Mouse (Mus musculus): Measurements from ENCODE around the gene Blzf1.

DNA sequence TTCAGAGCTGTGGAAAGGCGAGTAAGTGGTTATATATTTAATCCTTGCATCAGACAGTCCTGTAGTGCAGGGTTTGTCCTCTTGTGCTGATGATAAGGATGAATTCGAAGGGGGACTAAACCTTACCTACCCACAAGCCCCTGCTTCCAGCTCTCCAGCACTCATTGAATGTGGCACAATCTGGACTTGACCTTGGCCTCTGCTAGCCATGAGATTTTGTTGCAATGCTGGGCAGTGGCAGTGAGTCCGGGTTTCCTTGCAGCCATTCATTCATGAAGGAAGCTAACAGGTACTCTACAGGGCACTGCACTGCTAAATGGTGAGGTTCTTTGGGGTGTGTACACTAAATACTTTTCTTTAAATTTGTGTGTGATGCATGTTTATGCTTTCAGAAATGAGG lies 52.5 kb downstream of the Blzf1 start:
- TF ChIP-seq CTCF (IDR thresholded peaks at IDR 0.05; ENCODE audit: extremely low read depth, insufficient read length, insufficient replicate concordance, low read depth, low read length) (no peak), POLR2A (IDR thresholded peaks at IDR 0.05; ENCODE audit: low read depth, low read length) (no peak)
